Mouse (Mus musculus) megakaryocyte, embryonic 14.5 days (primary cell): ENCODE measurements around the gene Phf23.

ENCODE experiments used
- FLI1 ChIP-seq: IDR thresholded peaks from 2 replicates; pipeline ENCODE4 v1.6.1; 2012; ENCODE audit warnings: low read length, inconsistent platforms, mixed read lengths
- GATA1 ChIP-seq: IDR thresholded peaks from 3 replicates; pipeline ENCODE4 v1.6.1; 2012; ENCODE audit warnings: mixed read lengths, low read length, inconsistent platforms, borderline replicate concordance

DNA sequence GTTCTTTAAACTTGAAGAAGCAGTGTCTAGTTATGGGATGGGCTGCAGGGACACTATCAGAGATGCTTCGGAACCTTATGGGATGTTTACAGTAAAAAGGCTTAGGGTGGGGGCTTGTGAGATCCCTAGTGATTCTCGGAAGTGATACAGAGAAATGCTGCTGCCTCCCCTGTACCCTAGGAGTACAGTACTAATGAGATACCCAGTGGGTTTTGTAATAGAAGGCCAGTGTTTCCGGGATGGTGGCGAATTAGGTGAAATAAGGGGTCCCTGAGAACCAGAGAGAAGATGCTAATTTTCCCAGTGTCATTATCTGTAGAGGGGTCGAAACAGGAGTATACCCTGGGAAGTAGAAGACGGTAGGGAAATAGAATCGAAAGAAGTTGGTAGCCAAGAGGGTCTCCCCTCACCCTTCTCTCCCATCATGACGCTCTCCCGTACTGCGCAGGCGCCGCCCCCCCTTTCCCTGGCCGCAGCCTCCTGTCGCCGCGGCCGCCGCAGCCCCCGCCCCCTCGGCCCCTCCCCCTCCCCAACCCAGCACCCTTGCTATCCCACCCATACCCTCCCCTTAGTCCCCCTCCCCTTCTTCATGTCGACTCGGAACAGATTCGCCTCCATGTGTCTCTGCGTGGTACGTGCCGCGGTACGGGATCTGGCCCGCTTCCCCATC, 28.0 kb downstream of the Phf23 start:
- no peak for TF ChIP-seq GATA1
- no peak for TF ChIP-seq FLI1
